8 mouse cellular contexts compared by ENCODE assay signal in genomic region chr6:91212571-91212970, GRCm38 (mm10). TPM values are rescaled to one million over a fixed set of nuclear protein-coding genes. Genes with fewer than 3 reads are reported as not detected.
DNase-seq lines count a peak whose midpoint lies in the region; ATAC-seq and TF ChIP-seq lines count a peak whose summit lies in the region.

No protein-coding gene starts in this region.

- TF ChIP-seq POLR2A in lung, adult 2 months (IDR thresholded peaks at IDR 0.05; ENCODE audit: borderline replicate concordance, extremely low read depth, low read depth, low read length), result no peak
- TF ChIP-seq POLR2A in cerebellum, adult 2 months (IDR thresholded peaks at IDR 0.05; ENCODE audit: borderline replicate concordance, insufficient read depth, low read length), result no peak

- H3K27ac ChIP-seq in intestine, embryonic 16.5 days (ENCODE audit: low read length), result no peak overlapping the region
- no peak overlapping the region for H3K27ac ChIP-seq in cerebellum, adult 2 months (ENCODE audit: insufficient read depth, low read length)

- peak; percentile 91 for DNase-seq in embryo, embryonic 10.5 days (ENCODE audit: low spot score)
- peak; percentile 99 for DNase-seq in heart, adult 11 months
- DNase-seq in lung, adult 2 months, result peak; percentile 37
- peak; percentile 74 for DNase-seq in ovary, postnatal 36 days (ENCODE audit: low spot score)
- no peak for DNase-seq in cerebellum, adult 2 months

- TF ChIP-seq CTCF in lung, adult 2 months (IDR thresholded peaks at IDR 0.05; ENCODE audit: insufficient read depth, low read length), result no peak
- no peak for TF ChIP-seq CTCF in cerebellum, adult 2 months (IDR thresholded peaks at IDR 0.05; ENCODE audit: borderline replicate concordance, insufficient read depth, low read depth, low read length)

- peak overlapping the region; percentile 55 for H3K9ac ChIP-seq in intestine, embryonic 16.5 days (ENCODE audit: low read depth, low read length)

- H3K27me3 ChIP-seq in megakaryocyte, embryonic 14.5 days (replicated peaks), result peaks cover 96% of the 10 kb centered on the region
- H3K27me3 ChIP-seq in intestine, embryonic 16.5 days (replicated peaks; ENCODE audit: control insufficient read depth, insufficient read depth, low read length), result peaks cover 6% of the 10 kb centered on the region
- no peaks in the 10 kb centered on the region; the same call in 1 of the 2 replicates for H3K27me3 ChIP-seq in cerebellum, adult 2 months (ENCODE audit: control insufficient read depth, insufficient read depth, low read length)

- peaks cover 20% of the 10 kb centered on the region for H3K4me1 ChIP-seq in megakaryocyte, embryonic 14.5 days
- peaks cover 3% of the 10 kb centered on the region; the same call in 1 of the 2 replicates for H3K4me1 ChIP-seq in intestine, embryonic 16.5 days (ENCODE audit: control insufficient read depth, insufficient read depth, low read length)
- H3K4me1 ChIP-seq in lung, adult 2 months (ENCODE audit: control insufficient read depth, insufficient read depth, low read length), result no peaks in the 10 kb centered on the region; the same call in 1 of the 2 replicates
- H3K4me1 ChIP-seq in cerebellum, adult 2 months (ENCODE audit: control insufficient read depth, insufficient read depth, low read length), result peaks cover 9% of the 10 kb centered on the region; the same call in 1 of the 2 replicates

- WGBS in intestine, embryonic 16.5 days, result under 1% methylated on average over 29 of the region's 29 CpGs
- 4% methylated on average over 29 of the region's 29 CpGs for WGBS in lung, adult 2 months
- WGBS in cerebellum, adult 2 months, result 8% methylated on average over 28 of the region's 29 CpGs

- ATAC-seq in megakaryocyte, adult 5-6 weeks (ENCODE audit: poor library complexity, severe bottlenecking), result no peak
- peak; percentile 72 for ATAC-seq in intestine, embryonic 16.5 days

- no peaks in the 10 kb centered on the region for H3K9me3 ChIP-seq in megakaryocyte, embryonic 14.5 days
- H3K9me3 ChIP-seq in intestine, embryonic 16.5 days (ENCODE audit: control insufficient read depth, low read length), result no peaks in the 10 kb centered on the region

- H3K4me2 ChIP-seq in intestine, embryonic 16.5 days (ENCODE audit: low read depth, low read length), result peak overlapping the region; percentile 59

- peak overlapping the region; percentile 78 for H3K4me3 ChIP-seq in megakaryocyte, embryonic 14.5 days (replicated peaks)
- peak overlapping the region; percentile 42 for H3K4me3 ChIP-seq in intestine, embryonic 16.5 days (ENCODE audit: low read length)
- H3K4me3 ChIP-seq in lung, adult 2 months (replicated peaks; ENCODE audit: extremely low read depth, low read depth, low read length), result no peak overlapping the region
- no peak overlapping the region for H3K4me3 ChIP-seq in cerebellum, adult 2 months (replicated peaks; ENCODE audit: insufficient read depth, low read depth, low read length)

- no peaks in the 10 kb centered on the region for H3K36me3 ChIP-seq in megakaryocyte, embryonic 14.5 days (replicated peaks; ENCODE audit: low read length)
- H3K36me3 ChIP-seq in intestine, embryonic 16.5 days (ENCODE audit: control insufficient read depth, insufficient read depth, low read length), result no peaks in the 10 kb centered on the region

RNA-seq across cellular contexts. Expression of gene Fbln2, which starts 0.3 kb away (rescaled TPM):
- 0.03 TPM in 1 of 2 replicates, not detected in the other for polyA plus RNA-seq in megakaryocyte, embryonic 14.5 days (2012; ENCODE audit: insufficient read depth, low replicate concordance)
- not detected in 2 replicates for total RNA-seq in megakaryocyte, adult 5-6 weeks (2015)
- not detected in 2 replicates for total RNA-seq in megakaryocyte, adult 5-6 weeks (2017)
- 43.6 and 51.0 TPM in 2 replicates for polyA plus RNA-seq in intestine, embryonic 16.5 days (2015; fragmentation: Nextera tagmentation; extraction: Ambion mirVana)
- polyA plus RNA-seq in lung, adult 2 months (2012; rRNA removed), result 63.0 and 88.3 TPM in 2 replicates
- 3.3 and 4.0 TPM in 2 replicates for polyA plus RNA-seq in cerebellum, adult 2 months (2012; rRNA removed)

RNA-seq across cellular contexts. Expression of gene Hdac11, which starts 56.1 kb away (rescaled TPM):
- 0.46 TPM in 1 of 2 replicates, not detected in the other for polyA plus RNA-seq in megakaryocyte, embryonic 14.5 days (2012; ENCODE audit: insufficient read depth, low replicate concordance)
- 0.27 and 0.80 TPM in 2 replicates for total RNA-seq in megakaryocyte, adult 5-6 weeks (2015)
- total RNA-seq in megakaryocyte, adult 5-6 weeks (2017), result 0.16 and 0.37 TPM in 2 replicates
- 7.7 and 9.0 TPM in 2 replicates for polyA plus RNA-seq in intestine, embryonic 16.5 days (2015; fragmentation: Nextera tagmentation; extraction: Ambion mirVana)
- polyA plus RNA-seq in lung, adult 2 months (2012; rRNA removed), result 18.4 and 18.7 TPM in 2 replicates
- 183 and 188 TPM in 2 replicates for polyA plus RNA-seq in cerebellum, adult 2 months (2012; rRNA removed)

Comparison
In these comparisons a context has a peak if more than half of its experiments do, and no peak if none do; other contexts are left out.
1. H3K4me3 ChIP-seq: peak in megakaryocyte, embryonic 14.5 days (single experiment) and intestine, embryonic 16.5 days (single experiment); none in lung, adult 2 months (single experiment) and cerebellum, adult 2 months (single experiment).
2. DNase-seq: peak in embryo, embryonic 10.5 days (single experiment), heart, adult 11 months (single experiment), lung, adult 2 months (single experiment) and ovary, postnatal 36 days (single experiment); none in cerebellum, adult 2 months (0 of 2).